Mouse (Mus musculus) testis, adult 2 months (tissue): ENCODE measurements around the gene Ppp1r14b.

Experiments used
- CTCF ChIP-seq: fragments of 200-500 bp; IDR thresholded peaks from 2 replicates; pipeline ENCODE4 v1.5.1; 2012; ENCODE audit warnings: low read depth, mild to moderate bottlenecking, inconsistent platforms, low read length, moderate library complexity; ENCODE audit not compliant: control insufficient read depth, insufficient read depth, insufficient replicate concordance
- POLR2A ChIP-seq: fragments of 200-500 bp; IDR thresholded peaks from 2 replicates; pipeline ENCODE4 v1.6.1; 2012; ENCODE audit warnings: low read depth, mild to moderate bottlenecking, inconsistent platforms, low read length, moderate library complexity; ENCODE audit not compliant: control insufficient read depth

DNA sequence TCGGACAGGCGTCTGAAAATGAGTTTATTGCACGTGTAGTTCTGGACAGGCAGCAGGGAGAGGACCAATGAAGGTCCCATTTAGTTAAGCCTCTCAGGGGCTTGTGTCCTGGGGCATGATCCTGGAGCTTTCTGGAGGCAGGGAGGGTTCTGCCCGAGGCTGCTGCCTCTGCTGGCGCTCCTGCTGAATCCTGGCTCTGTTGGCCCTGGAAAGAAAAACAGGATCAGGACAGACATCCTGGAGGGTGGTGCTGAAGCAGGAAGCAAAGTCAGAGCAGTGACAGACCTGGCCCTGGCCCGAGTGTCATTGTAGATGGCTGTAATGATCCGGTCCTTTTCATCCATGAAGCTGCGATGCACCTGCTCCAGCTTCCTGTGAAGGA is 13.1 kb downstream of the Ppp1r14b start:
- TF ChIP-seq CTCF = no peak
- no peak for TF ChIP-seq POLR2A
